Mouse (Mus musculus) liver, embryonic 14.5 days (tissue): ENCODE data around the gene Pgpep1l.

Source experiments
- CTCF ChIP-seq: IDR thresholded peaks from 2 replicates; pipeline ENCODE4 v1.5.1; 2016; ENCODE audit warnings: antibody characterized with exemption, low read depth, control low read depth
- EP300 ChIP-seq: IDR thresholded peaks from 2 replicates; pipeline ENCODE4 v1.6.1; 2016; ENCODE audit warnings: antibody characterized with exemption, low read depth

DNA sequence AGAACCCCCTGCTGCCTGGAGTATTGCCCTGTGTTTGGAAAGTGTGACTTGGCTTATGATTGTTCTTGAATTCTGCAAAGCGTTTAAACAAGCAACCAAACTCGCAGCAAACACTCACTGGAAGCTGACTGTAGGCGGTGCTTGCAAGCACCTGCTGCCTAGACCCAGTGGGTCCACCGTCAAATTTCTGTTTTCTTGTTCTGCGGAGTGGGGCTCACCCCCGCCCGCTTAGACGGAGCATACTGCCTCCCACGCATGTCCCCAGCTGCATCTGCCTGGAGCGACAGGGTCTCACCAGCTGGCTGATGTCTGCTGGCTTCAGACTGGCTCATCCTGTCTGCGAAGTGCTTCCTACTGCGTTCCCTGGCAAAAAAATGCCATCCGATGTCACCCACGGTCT lies 498 bp upstream of the Pgpep1l start:
- TF ChIP-seq EP300 (no peak), CTCF (no peak)
